Mouse (Mus musculus) forebrain, embryonic 15.5 days (tissue): ENCODE measurements around the gene Tigar. TPM values are rescaled to one million over a fixed set of nuclear protein-coding genes. Genes with fewer than 3 reads are reported as not detected.
A peak's percentile ranks its signal among the peaks of the same experiment; 100 is the strongest.

Experiments
- ATAC-seq: fragments of 200-750 bp; cut with Nextera tagmentation; replicated peaks from 2 replicates; pipeline ENCODE4 v1.8.0; 2017; ENCODE audit warnings: mild to moderate bottlenecking, moderate TSS enrichment, moderate library complexity
- H3K27ac ChIP-seq: fragments of 300-500 bp; sonication (generic); replicated peaks from 2 replicates; pipeline ENCODE4 v1.5.1; 2015; ENCODE audit warnings: mild to moderate bottlenecking, inconsistent platforms
- H3K27me3 ChIP-seq: fragments of 300-500 bp; sonication (generic); 2 replicates; pipeline ENCODE4 v1.6.1; 2015; ENCODE audit warnings: inconsistent platforms
- H3K36me3 ChIP-seq: fragments of 300-500 bp; sonication (generic); 2 replicates; pipeline ENCODE4 v1.6.1; 2015; ENCODE audit warnings: mild to moderate bottlenecking, inconsistent platforms
- H3K4me1 ChIP-seq: fragments of 300-500 bp; sonication (generic); 2 replicates; pipeline ENCODE4 v1.6.1; 2015; ENCODE audit warnings: inconsistent platforms
- H3K4me2 ChIP-seq: fragments of 300-500 bp; sonication (generic); replicated peaks from 2 replicates; pipeline ENCODE4 v1.6.1; 2015; ENCODE audit warnings: mild to moderate bottlenecking, inconsistent platforms
- H3K4me3 ChIP-seq: fragments of 300-500 bp; sonication (generic); 2 replicates; pipeline ENCODE4 v1.5.1; 2015; ENCODE audit warnings: mild to moderate bottlenecking, inconsistent platforms
- H3K9ac ChIP-seq: fragments of 300-500 bp; sonication (generic); replicated peaks from 2 replicates; pipeline ENCODE4 v1.6.1; 2015; ENCODE audit warnings: mild to moderate bottlenecking, inconsistent platforms
- H3K9me3 ChIP-seq: fragments of 300-500 bp; sonication (generic); 2 replicates; pipeline ENCODE4 v1.6.1; 2016; ENCODE audit warnings: inconsistent platforms
- WGBS: fragments of 180-500 bp; shearing (Covaris S2); methylation state at CpG from one replicate; pipeline ENCODE4 v1.1.7; 2015; ENCODE audit warnings: mixed read lengths; 5-methylcytosine and 5-hydroxymethylcytosine counted together
- polyA plus RNA-seq: library from polyadenylated mRNA; unstranded; fragments of >200 nt; fragmentation: Nextera tagmentation; extraction: Ambion mirVana; gene quantifications from 2 replicates; pipeline ENCODE4 v1.2.1, GENCODE M21; 2015

Gene Tigar
- 9.2 and 10.0 TPM in 2 replicates for polyA plus RNA-seq

GRCm38 (mm10) chr6:127109402-127109930 is at the start of gene Tigar:
Tigar (minus strand) TSS chr6:127109557.
- Histone ChIP-seq H3K9me3 (no peaks in the 10 kb centered on the region), H3K4me3 (peak within 1 kb of the TSS; percentile 61), H3K27me3 (no peaks in the 10 kb centered on the region), H3K4me1 (peaks cover 20% of the 10 kb centered on the region), H3K4me2 (peak within 1 kb of the TSS; percentile 85), H3K27ac (peak within 1 kb of the TSS; percentile 38), H3K9ac (peak within 1 kb of the TSS; percentile 48), H3K36me3 (no peaks in the 10 kb centered on the region)
- WGBS: under 1% methylated on average over 37 of the region's 37 CpGs
- peak; percentile 99 for ATAC-seq

- H3K9me3 ChIP-seq: no peaks in the 10 kb centered on the region
- no peaks in the 10 kb centered on the region for H3K36me3 ChIP-seq
- no peak for ATAC-seq
- H3K9ac ChIP-seq: no peak overlapping the region
- peaks cover 36% of the 10 kb centered on the region for H3K4me1 ChIP-seq
- no peak overlapping the region for H3K4me3 ChIP-seq
- WGBS: 53% methylated on average over 1 of the region's 1 CpGs
- no peak overlapping the region for H3K27ac ChIP-seq
- H3K4me2 ChIP-seq: no peak overlapping the region
- peaks cover 40% of the 10 kb centered on the region for H3K27me3 ChIP-seq
Measured at GRCm38 (mm10) chr6:127157321-127157720, 48.0 kb upstream of the Tigar start.

DNA sequence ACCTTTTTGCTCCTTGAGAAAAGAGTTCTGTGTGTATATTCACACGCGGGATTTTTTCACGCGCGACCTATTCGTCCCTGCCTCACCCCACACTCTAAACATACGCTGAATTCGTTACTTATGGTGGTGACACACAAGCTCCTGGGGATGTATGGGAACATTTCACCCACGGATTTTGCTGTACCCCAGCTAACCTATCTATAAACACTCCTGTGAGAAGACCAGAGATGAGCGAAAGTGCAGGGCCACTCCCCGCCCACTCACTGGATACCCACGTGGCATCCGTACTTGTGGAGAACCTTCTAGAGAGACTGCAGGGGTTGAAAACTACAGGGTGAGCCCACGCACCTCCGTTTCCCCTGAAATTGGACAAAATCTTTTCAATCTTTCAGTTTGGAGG is 46.1 kb upstream of the Tigar start:
- H3K4me1 ChIP-seq: peaks cover 51% of the 10 kb centered on the region
- H3K9ac ChIP-seq: no peak overlapping the region
- ATAC-seq: no peak
- peak overlapping the region; percentile 57 for H3K4me3 ChIP-seq
- H3K9me3 ChIP-seq: no peaks in the 10 kb centered on the region
- WGBS: under 1% methylated on average over 15 of the region's 15 CpGs
- H3K36me3 ChIP-seq: no peaks in the 10 kb centered on the region
- H3K27ac ChIP-seq: no peak overlapping the region
- H3K27me3 ChIP-seq: peaks cover 40% of the 10 kb centered on the region
- peak overlapping the region; percentile 83 for H3K4me2 ChIP-seq

DNA sequence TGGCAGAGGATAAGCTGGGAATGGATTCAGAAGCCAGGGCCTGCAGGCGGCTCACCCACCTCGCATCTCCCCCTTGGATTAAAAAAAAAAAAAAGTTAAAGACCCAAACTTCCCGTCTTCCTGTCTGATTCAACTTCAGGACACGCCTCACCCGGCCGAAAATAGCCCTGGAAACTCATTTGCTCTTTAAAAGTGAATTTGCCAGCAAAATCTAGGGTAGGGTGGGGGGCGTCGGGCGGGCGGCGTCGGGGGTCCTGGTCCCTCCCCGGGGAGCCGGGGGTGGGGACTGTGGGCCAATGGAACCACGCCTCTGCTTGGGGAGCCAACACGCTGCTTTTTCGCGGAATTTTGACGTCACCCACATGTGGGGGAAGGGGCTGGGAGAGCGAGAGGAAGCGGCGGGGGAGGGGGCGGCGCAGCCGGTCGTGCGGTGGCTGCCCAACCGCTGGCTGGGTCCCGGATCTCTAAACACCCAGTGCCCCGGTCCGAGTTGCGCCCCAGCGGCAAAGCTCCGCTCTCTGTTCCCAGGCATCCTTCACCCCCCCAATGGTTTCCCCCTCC is 45.4 kb upstream of the Tigar start:
- Histone ChIP-seq H3K9me3 (no peaks in the 10 kb centered on the region), H3K4me1 (peaks cover 57% of the 10 kb centered on the region), H3K27ac (no peak overlapping the region), H3K4me2 (peak overlapping the region; percentile 83), H3K27me3 (peaks cover 40% of the 10 kb centered on the region), H3K36me3 (no peaks in the 10 kb centered on the region), H3K4me3 (peak overlapping the region; percentile 57), H3K9ac (0 out of 2 replicates have a peak overlapping the region, but pooled peaks have one; percentile 14)
- under 1% methylated on average over 33 of the region's 34 CpGs for WGBS
- ATAC-seq: no peak

DNA sequence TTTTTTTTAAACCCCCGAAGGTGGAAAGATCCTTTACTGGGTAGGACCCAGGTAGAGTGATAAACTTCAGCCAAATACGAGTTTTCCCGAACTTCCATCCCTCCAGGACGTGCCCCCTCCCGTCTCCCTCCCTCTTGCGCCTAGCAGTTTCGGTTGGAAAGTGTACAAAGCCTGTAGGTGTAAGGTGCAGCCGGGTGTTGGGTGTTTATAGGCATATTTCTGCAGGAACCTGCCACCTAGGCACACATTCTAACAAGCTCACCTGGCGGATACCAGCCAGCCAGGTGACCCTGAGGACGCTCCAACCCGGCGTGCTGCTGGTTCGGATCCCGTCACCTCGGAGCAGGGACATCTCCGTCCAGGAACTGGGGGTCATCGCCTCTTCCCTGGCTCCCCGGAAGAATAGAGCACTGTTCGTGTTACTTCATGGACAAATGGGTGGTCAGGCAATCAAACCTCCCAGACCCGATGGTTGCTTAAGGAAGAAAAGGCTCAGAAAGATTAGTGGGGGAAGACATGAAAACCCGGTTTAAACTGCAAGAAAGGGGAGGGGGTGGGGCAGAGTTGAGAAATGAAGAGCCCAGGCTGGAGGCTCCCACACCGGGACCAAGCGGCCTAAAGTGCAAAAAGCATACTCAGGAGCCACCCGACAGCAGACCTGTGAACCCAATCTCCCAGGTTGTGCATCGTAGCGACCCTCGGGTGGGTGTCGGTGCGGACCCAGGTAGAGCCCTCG is 44.8 kb upstream of the Tigar start:
- Histone ChIP-seq H3K9me3 (no peaks in the 10 kb centered on the region), H3K4me3 (peak overlapping the region; percentile 57), H3K4me1 (peaks cover 63% of the 10 kb centered on the region), H3K27ac (no peak overlapping the region), H3K36me3 (no peaks in the 10 kb centered on the region), H3K4me2 (peak overlapping the region; percentile 83), H3K9ac (no peak overlapping the region), H3K27me3 (peaks cover 40% of the 10 kb centered on the region)
- no peak for ATAC-seq
- 2% methylated on average over 30 of the region's 30 CpGs for WGBS

- H3K9me3 ChIP-seq: no peaks in the 10 kb centered on the region
- no peak overlapping the region for H3K27ac ChIP-seq
- no peaks in the 10 kb centered on the region for H3K36me3 ChIP-seq
- ATAC-seq: no peak
- H3K27me3 ChIP-seq: peaks cover 40% of the 10 kb centered on the region
- WGBS: 2% methylated on average over 28 of the region's 28 CpGs
- H3K9ac ChIP-seq: peak overlapping the region; percentile 45; the same call in 1 of the 2 replicates
- H3K4me3 ChIP-seq: peak overlapping the region; percentile 57
- H3K4me1 ChIP-seq: peaks cover 67% of the 10 kb centered on the region
- peak overlapping the region; percentile 83 for H3K4me2 ChIP-seq
Measured at GRCm38 (mm10) chr6:127153296-127153800, 44.0 kb upstream of the Tigar start.

GRCm38 (mm10) chr6:127152106-127152951 is 43.0 kb upstream of the Tigar start, which contains the start of gene Ccnd2:
Ccnd2 (minus strand) TSS chr6:127152193.
- peak within 1 kb of the TSS; percentile 45 for H3K9ac ChIP-seq
- peaks cover 34% of the 10 kb centered on the region for H3K27me3 ChIP-seq
- peak within 1 kb of the TSS; percentile 70 for H3K27ac ChIP-seq
- WGBS: under 1% methylated on average over 40 of the region's 40 CpGs
- ATAC-seq: peak; percentile 63
- H3K4me2 ChIP-seq: peak within 1 kb of the TSS; percentile 83
- peak within 1 kb of the TSS; percentile 57 for H3K4me3 ChIP-seq
- no peaks in the 10 kb centered on the region for H3K9me3 ChIP-seq
- no peaks in the 10 kb centered on the region for H3K36me3 ChIP-seq
- peaks cover 72% of the 10 kb centered on the region for H3K4me1 ChIP-seq

DNA sequence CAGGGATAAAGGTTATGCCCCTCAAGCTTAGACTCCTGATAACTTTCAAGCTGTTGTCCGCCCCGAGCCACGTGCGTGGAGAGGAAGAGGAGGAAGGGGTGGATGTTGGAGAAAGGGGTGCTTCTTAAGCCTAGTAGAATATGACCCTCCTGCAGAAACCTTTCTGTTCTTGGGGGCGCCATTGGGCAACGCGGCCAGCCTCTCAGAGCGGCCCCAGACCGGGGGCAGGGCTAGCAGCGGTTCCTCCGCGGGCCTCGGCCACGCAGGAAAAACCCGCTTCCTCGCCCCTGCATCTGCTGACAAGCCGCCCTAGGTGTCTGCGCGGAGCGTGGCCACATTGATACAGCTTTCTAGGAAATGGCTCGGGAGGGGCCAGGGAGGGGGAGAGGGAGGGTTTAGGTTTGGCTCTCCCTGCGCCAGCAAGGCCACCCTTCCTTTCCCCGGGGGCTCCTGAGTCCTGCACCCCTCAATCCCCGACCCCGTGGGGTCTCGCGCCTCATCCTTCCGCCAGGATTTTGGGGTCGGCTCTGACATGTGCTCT is 42.3 kb upstream of the Tigar start:
- Histone ChIP-seq H3K27ac (peak overlapping the region; percentile 70), H3K36me3 (no peaks in the 10 kb centered on the region), H3K4me2 (peak overlapping the region; percentile 83), H3K27me3 (peaks cover 29% of the 10 kb centered on the region), H3K4me1 (peaks cover 79% of the 10 kb centered on the region), H3K9me3 (no peaks in the 10 kb centered on the region), H3K4me3 (peak overlapping the region; percentile 57), H3K9ac (peak overlapping the region; percentile 45)
- WGBS: 2% methylated on average over 29 of the region's 29 CpGs
- ATAC-seq: peak; percentile 3; the same call in 1 of the 2 replicates

- peak overlapping the region; percentile 61 for H3K9ac ChIP-seq
- H3K4me1 ChIP-seq: peaks cover 85% of the 10 kb centered on the region
- WGBS: under 1% methylated on average over 33 of the region's 34 CpGs
- H3K27me3 ChIP-seq: peaks cover 27% of the 10 kb centered on the region
- H3K9me3 ChIP-seq: no peaks in the 10 kb centered on the region
- H3K4me2 ChIP-seq: peak overlapping the region; percentile 83
- H3K4me3 ChIP-seq: peak overlapping the region; percentile 57
- H3K27ac ChIP-seq: peak overlapping the region; percentile 79
- no peaks in the 10 kb centered on the region for H3K36me3 ChIP-seq
- peak; percentile 54 for ATAC-seq
Measured at GRCm38 (mm10) chr6:127150663-127151564, 41.6 kb upstream of the Tigar start.

DNA sequence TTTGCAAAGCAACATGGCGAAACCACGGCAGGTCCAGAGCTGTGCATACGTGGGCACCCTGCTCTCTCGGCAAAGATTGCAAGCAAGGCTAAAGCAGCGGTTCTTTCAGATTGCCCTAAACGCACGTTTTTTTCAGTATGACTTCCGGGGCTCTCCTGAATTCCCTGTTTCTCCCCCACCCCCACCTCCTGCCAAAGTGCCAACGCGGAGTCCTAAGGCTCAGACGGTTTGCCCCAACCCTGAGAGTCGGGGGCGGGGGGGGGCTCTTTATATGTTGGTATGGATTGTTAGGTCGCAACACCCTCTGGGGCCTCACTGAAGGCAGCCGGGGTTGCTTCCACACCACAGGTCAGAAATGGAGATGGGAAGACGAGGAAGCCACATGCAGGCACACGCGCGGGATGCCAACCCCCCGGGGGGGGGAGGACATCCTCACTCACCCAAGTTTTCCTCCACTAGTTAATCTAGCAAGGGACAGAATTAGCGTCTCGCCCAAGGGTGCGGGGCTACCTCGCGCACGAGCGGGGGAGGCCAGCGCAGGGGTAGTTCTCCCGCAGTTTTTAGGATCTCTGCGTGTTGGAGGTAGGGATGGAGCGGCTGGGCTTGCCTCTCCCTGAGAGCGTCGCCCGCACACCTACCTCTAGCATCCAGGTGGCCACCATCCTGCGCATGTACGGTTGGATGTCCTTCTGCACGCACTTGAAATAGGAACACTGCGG is 40.7 kb upstream of the Tigar start:
- no peaks in the 10 kb centered on the region for H3K36me3 ChIP-seq
- peak overlapping the region; percentile 57 for H3K4me3 ChIP-seq
- no peaks in the 10 kb centered on the region for H3K9me3 ChIP-seq
- WGBS: under 1% methylated on average over 38 of the region's 38 CpGs
- H3K27ac ChIP-seq: peak overlapping the region; percentile 79
- peak overlapping the region; percentile 83 for H3K4me2 ChIP-seq
- peaks cover 19% of the 10 kb centered on the region for H3K27me3 ChIP-seq
- peak overlapping the region; percentile 61 for H3K9ac ChIP-seq
- no peak for ATAC-seq
- H3K4me1 ChIP-seq: peaks cover 82% of the 10 kb centered on the region
